In the genomic region with DNA sequence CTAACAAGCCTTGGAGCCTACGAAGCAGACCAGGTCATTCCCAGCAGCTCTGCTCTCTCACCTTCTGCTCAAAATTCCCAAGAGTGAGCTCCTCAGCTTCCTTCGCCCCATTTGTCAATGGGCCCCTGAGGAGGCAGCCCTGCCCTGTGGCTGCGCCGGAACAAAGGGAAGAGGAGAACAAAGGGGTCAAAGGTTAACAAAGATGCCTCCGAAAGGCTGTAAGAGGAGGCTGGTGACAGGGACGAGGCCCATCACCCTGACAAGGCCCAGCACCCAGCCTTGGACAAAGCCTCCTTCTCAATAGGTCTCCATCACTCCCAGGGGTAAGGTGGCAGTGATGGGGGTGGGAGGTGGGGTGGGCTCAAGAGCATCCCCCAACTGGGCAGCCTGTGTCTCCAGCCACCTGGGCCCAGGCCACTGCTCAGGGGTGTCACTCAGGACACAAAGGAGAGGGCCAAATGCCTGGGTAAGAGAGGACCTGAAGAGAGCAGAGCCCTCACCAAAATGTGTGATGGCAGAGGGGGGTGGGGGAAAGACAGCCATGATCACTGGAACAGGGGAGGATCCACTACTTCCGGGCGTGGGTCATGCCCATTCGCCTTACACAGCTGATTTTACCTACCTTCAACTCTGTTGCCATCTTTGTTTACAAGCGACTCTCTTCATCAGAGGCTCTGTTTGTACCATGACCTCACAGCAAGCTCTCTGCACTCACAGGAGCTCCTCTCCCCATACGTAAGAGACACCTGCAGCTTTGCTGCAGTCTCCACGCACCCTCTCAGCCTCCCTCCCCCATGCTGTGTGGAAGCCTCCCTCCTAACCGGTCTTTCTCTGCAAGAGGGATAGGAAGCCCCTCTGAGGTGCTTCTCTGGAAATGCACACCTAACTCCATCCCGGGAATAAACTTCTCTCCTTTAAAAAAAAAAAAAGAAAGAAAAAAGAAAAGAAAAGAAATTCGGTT, we compare ENCODE assay signal across 12 mouse cellular contexts. TPM values are rescaled to one million over a fixed set of nuclear protein-coding genes. Genes with fewer than 3 reads are reported as not detected.
DNase-seq lines count a peak whose midpoint lies in the region; ATAC-seq and TF ChIP-seq lines count a peak whose summit lies in the region.
"Had no signal": no experiment of that assay in that cellular context is flagged by ENCODE, and none has a peak within 500 bp of the region (broad histone marks: within the 10 kb centered on the region; RNA-seq: fewer than 3 reads in every experiment).

No protein-coding gene starts in this region.

- no peak overlapping the region for H3K4me3 ChIP-seq in heart, embryonic 14.5 days (ENCODE audit: control insufficient read depth in 1 of 2, insufficient read depth in 1 of 2, low read depth in 1 of 2, low read length in 2 of 2)
- H3K4me3 ChIP-seq in ES-E14 (ENCODE audit: insufficient read depth in 1 of 2, low read depth in 1 of 2, low read length in 2 of 2, poor library complexity in 1 of 2, severe bottlenecking in 1 of 2), result peak overlapping the region; percentile 29 to 30; a peak in 3 of 4 replicates
- no peak overlapping the region for H3K4me3 ChIP-seq in embryonic fibroblast, embryonic 13.5 days (ENCODE audit: insufficient read depth, low read length)
- no peak overlapping the region for H3K4me3 ChIP-seq in midbrain, embryonic 15.5 days
- no peak overlapping the region for H3K4me3 ChIP-seq in gastrocnemius, adult 2 months
- H3K4me3 ChIP-seq: hindbrain, embryonic 15.5 days had no signal

- no peak overlapping the region for H3K9ac ChIP-seq in heart, embryonic 14.5 days (ENCODE audit: low read length)
- no peak overlapping the region for H3K9ac ChIP-seq in ES-E14 (ENCODE audit: insufficient read depth, low read depth, low read length, poor library complexity, severe bottlenecking)
- H3K9ac ChIP-seq in midbrain, embryonic 15.5 days, result no peak overlapping the region
- H3K9ac ChIP-seq: hindbrain, embryonic 15.5 days had no signal

- ATAC-seq in heart, embryonic 14.5 days (ENCODE audit: insufficient number of reproducible peaks, insufficient read depth, low FRiP score, low read depth), result 0 out of 2 replicates have a peak, but pooled peaks have one; percentile 7
- ATAC-seq in midbrain, embryonic 15.5 days (replicated peaks), result 0 out of 2 replicates have a peak, but pooled peaks have one; percentile 29

- peak overlapping the region; percentile 26 to 52; a peak in 1 of 4 replicates for H3K27ac ChIP-seq in heart, embryonic 14.5 days (replicated peaks in 1 of 2; ENCODE audit: control insufficient read depth in 1 of 2, insufficient read depth in 1 of 2, low read depth in 2 of 2, low read length in 2 of 2)
- peak overlapping the region; percentile 11; the same call in 1 of the 2 replicates for H3K27ac ChIP-seq in ES-E14 (ENCODE audit: insufficient read depth, low read depth, low read length, poor library complexity, severe bottlenecking)
- H3K27ac ChIP-seq in embryonic fibroblast, embryonic 13.5 days (ENCODE audit: insufficient read depth, low read length), result peak overlapping the region; percentile 60
- no peak overlapping the region for H3K27ac ChIP-seq in midbrain, embryonic 15.5 days
- no peak overlapping the region for H3K27ac ChIP-seq in gastrocnemius, adult 2 months
- H3K27ac ChIP-seq: hindbrain, embryonic 15.5 days had no signal

- WGBS in heart, embryonic 14.5 days, result 50% methylated on average over 15 of the region's 15 CpGs
- 24% methylated on average over 15 of the region's 15 CpGs for WGBS in midbrain, embryonic 15.5 days

- H3K36me3 ChIP-seq in heart, embryonic 14.5 days (ENCODE audit: control insufficient read depth, insufficient read depth, low read length), result no peaks in the 10 kb centered on the region
- no peaks in the 10 kb centered on the region for H3K36me3 ChIP-seq in ES-E14 (ENCODE audit: control insufficient read depth, insufficient read depth, low read length, poor library complexity, severe bottlenecking)
- H3K36me3 ChIP-seq in midbrain, embryonic 15.5 days (replicated peaks), result no peaks in the 10 kb centered on the region
- H3K36me3 ChIP-seq: hindbrain, embryonic 15.5 days had no signal

- H3K27me3 ChIP-seq in heart, embryonic 14.5 days (ENCODE audit: control insufficient read depth, insufficient read depth, low read length), result no peaks in the 10 kb centered on the region
- H3K27me3 ChIP-seq in midbrain, embryonic 15.5 days (replicated peaks), result peaks cover 5% of the 10 kb centered on the region; the same call in 1 of the 2 replicates
- H3K27me3 ChIP-seq: hindbrain, embryonic 15.5 days had no signal

- no peak for TF ChIP-seq CTCF in embryonic fibroblast, embryonic 13.5 days (IDR thresholded peaks at IDR 0.05; ENCODE audit: borderline replicate concordance, insufficient read depth, low read length)
- TF ChIP-seq CTCF in gastrocnemius, adult 2 months (IDR thresholded peaks at IDR 0.05), result no peak

- no peaks in the 10 kb centered on the region for H3K9me3 ChIP-seq in heart, embryonic 14.5 days (ENCODE audit: control insufficient read depth, low read length)
- no peaks in the 10 kb centered on the region for H3K9me3 ChIP-seq in ES-E14 (ENCODE audit: control insufficient read depth, insufficient read depth, low read depth, low read length)
- H3K9me3 ChIP-seq in midbrain, embryonic 15.5 days, result no peaks in the 10 kb centered on the region
- H3K9me3 ChIP-seq: hindbrain, embryonic 15.5 days had no signal

- intact Hi-C loops in gastrocnemius, adult 2 months (cut with DNase I), result no loop called here

- H3K4me2 ChIP-seq in heart, embryonic 14.5 days (ENCODE audit: low read length), result no peak overlapping the region
- H3K4me2 ChIP-seq in midbrain, embryonic 15.5 days, result no peak overlapping the region
- H3K4me2 ChIP-seq: hindbrain, embryonic 15.5 days; liver, embryonic 11.5 days had no signal

- in situ Hi-C loops in ES-E14 (cut with MboI; ENCODE audit: low sequenced_read_pairs in 2 of 2, unreplicated experiment in 2 of 2), result no loop called here

- no peak for DNase-seq in heart, adult 9 months (ENCODE audit: low spot score in 2 of 2)
- peak; percentile 78 for DNase-seq in ES-E14 (ENCODE audit: low read depth, low spot score)
- DNase-seq in frontal cortex, postnatal 25 days (ENCODE audit: low spot score in 2 of 2), result no peak
- DNase-seq in gastrocnemius, adult 2 months, result no peak
- no peak for DNase-seq in liver
- DNase-seq: thymus, adult 18-20 months had no signal

- TF ChIP-seq POLR2A in embryonic fibroblast, embryonic 13.5 days (IDR thresholded peaks at IDR 0.05; ENCODE audit: low read depth, low read length), result no peak

- H3K4me1 ChIP-seq in heart, embryonic 14.5 days (ENCODE audit: control insufficient read depth in 2 of 2, insufficient read depth in 2 of 2, low read length in 2 of 2), result peaks cover 49 to 71% of the 10 kb centered on the region in 2 experiments
- peaks cover 10 to 29% of the 10 kb centered on the region in 2 experiments for H3K4me1 ChIP-seq in ES-E14 (ENCODE audit: control insufficient read depth in 2 of 2, insufficient read depth in 2 of 2, low read length in 2 of 2, poor library complexity in 1 of 2)
- peaks cover 13% of the 10 kb centered on the region for H3K4me1 ChIP-seq in embryonic fibroblast, embryonic 13.5 days (ENCODE audit: control insufficient read depth, insufficient read depth, low read length)
- H3K4me1 ChIP-seq in midbrain, embryonic 15.5 days, result peaks cover 24% of the 10 kb centered on the region

TF ChIP-seq in ES-E14, 5 proteins besides CTCF, POLR2A, EP300 and RAD21:
- TF ChIP-seq CHD2 (IDR thresholded peaks at IDR 0.05; ENCODE audit: low read depth, low read length) (no peak), MAFK (IDR thresholded peaks at IDR 0.05; ENCODE audit: insufficient read depth, low read depth, low read length) (no peak), HCFC1 (IDR thresholded peaks at IDR 0.05; ENCODE audit: borderline replicate concordance, insufficient read depth, low read length) (no peak)

RNA-seq across cellular contexts. Expression of a gene that starts 51.8 kb away (rescaled TPM):
- polyA plus RNA-seq in heart, embryonic 14.5 days (2014; fragmentation: Nextera tagmentation; extraction: Ambion mirVana), result 11.5 and 13.2 TPM in 2 replicates
- 15.1 and 17.2 TPM in 2 replicates for total RNA-seq in ES-E14 (2012; rRNA removed)
- 21.4 and 27.2 TPM in 2 replicates for polyA plus RNA-seq in embryonic fibroblast, embryonic 13.5 days (2011; ENCODE audit: insufficient read length, low read depth, missing spikeins)
- 3.2 and 3.7 TPM in 2 replicates for polyA plus RNA-seq in midbrain, embryonic 15.5 days (2015; fragmentation: Nextera tagmentation; extraction: Ambion mirVana)
- total RNA-seq in gastrocnemius, adult 2 months (2021), result under 1 TPM; 0.20 to 0.84 TPM
- total RNA-seq: megakaryocyte-erythroid progenitor cell, adult 5-6 weeks had no signal

Comparison
In these comparisons a context has a peak if more than half of its experiments do, and no peak if none do; other contexts are left out.
1. H3K27ac ChIP-seq: peak in heart, embryonic 14.5 days (2 of 2), ES-E14 (single experiment) and embryonic fibroblast, embryonic 13.5 days (single experiment); none in midbrain, embryonic 15.5 days (single experiment) and gastrocnemius, adult 2 months (single experiment).
2. H3K4me3 ChIP-seq: peak in ES-E14 (2 of 2); none in heart, embryonic 14.5 days (0 of 2), embryonic fibroblast, embryonic 13.5 days (single experiment), midbrain, embryonic 15.5 days (single experiment) and gastrocnemius, adult 2 months (single experiment).